In genomic region chr17:31456723-31457567, GRCm38 (mm10) we compare ENCODE assay signal across 8 mouse cellular contexts.
DNase-seq lines count a peak whose midpoint lies in the region; ATAC-seq lines count a peak whose summit lies in the region.

No protein-coding gene starts in this region.

- peak; percentile 10; the same call in 1 of the 2 replicates for ATAC-seq in megakaryocyte, adult 5-6 weeks (ENCODE audit: poor library complexity, severe bottlenecking)

- DNase-seq in heart, adult 11 months: peak; percentile 97
- no peak for DNase-seq in heart, adult 8-10 months (ENCODE audit: low spot score)
- peak; percentile 38 for DNase-seq in MN1 (ENCODE audit: low spot score)
- peak; percentile 55 to 63 for DNase-seq in cerebellum, postnatal 36 days
- peak; percentile 50 for DNase-seq in layer of hippocampus, adult 9-10 months (ENCODE audit: low spot score)
- DNase-seq in retina, embryonic 14.5 days (ENCODE audit: low spot score): no peak
- no peak for DNase-seq in thymus, adult 18-20 months

Comparison
In these comparisons a context has a peak if more than half of its experiments do, and no peak if none do; other contexts are left out.
1. DNase-seq: peak in heart, adult 11 months (single experiment), MN1 (single experiment), cerebellum, postnatal 36 days (2 of 2) and layer of hippocampus, adult 9-10 months (single experiment); none in heart, adult 8-10 months (single experiment), retina, embryonic 14.5 days (single experiment) and thymus, adult 18-20 months (0 of 2).